Mouse (Mus musculus) thymus, adult 2 months (tissue): ENCODE data around the gene Gm17555.

Source experiments
- CTCF ChIP-seq: fragments of 200-500 bp; IDR thresholded peaks from 2 replicates; pipeline ENCODE4 v1.5.1; 2012; ENCODE audit warnings: mild to moderate bottlenecking, control low read depth, low read length, moderate library complexity, borderline replicate concordance; ENCODE audit not compliant: control insufficient read depth, poor library complexity, insufficient read depth; ENCODE audit errors: extremely low read depth
- POLR2A ChIP-seq: fragments of 200-500 bp; IDR thresholded peaks from 2 replicates; pipeline ENCODE4 v1.6.1; 2012; ENCODE audit warnings: mild to moderate bottlenecking, low read length, control low read depth, moderate library complexity; ENCODE audit not compliant: control insufficient read depth, poor library complexity, insufficient read depth; ENCODE audit errors: extremely low read depth

DNA sequence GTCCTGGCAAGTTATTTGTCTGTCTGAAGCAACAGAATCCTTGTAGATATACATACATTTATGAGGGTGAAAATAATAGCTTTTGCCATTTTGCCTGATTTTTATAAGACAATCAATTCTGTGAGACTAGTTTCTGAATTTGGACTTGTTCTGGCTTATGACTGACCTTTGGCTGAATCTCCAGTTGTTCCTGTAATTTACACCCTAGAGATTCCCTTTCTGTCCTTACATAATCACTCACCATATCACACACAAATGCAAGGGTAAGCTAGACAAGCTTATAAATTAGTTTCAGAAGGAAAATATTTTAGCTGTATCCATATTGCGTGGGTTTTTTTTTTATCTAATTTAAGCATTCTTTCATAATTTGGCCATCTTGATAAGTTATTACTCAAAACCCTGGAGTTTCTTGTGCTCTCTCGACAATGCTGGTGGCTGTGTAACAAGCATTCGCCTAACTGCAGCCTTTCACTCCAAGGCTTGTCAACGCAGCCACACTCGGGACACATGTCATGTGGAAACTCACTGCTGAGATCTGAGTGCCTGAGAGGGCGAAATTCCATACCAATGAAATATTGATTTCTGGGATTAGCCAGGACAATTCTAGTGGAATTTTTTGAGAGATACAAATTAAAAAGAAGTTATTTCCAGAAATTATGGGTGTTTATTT is 3.8 kb upstream of the Gm17555 start:
- TF ChIP-seq POLR2A (no peak), CTCF (no peak)
